Mouse (Mus musculus) CD4-positive, CD25-positive, alpha-beta regulatory T cell, adult 4 months (primary cell): ENCODE measurements around the gene Peli2. TPM values are rescaled to one million over a fixed set of nuclear protein-coding genes. Genes with fewer than 3 reads are reported as not detected.
"Not testable (repeated sequence)": the region's sequence is repeated elsewhere in the genome, so short reads cannot be mapped to it uniquely, and the experiment has no call there.

Source experiments
- ATAC-seq: one replicate; pipeline ENCODE4 v1.8.0; 2017
- polyA plus RNA-seq, 2 experiments: library from polyadenylated mRNA; unstranded; fragments of 100-300 nt; shearing (Covaris generic); gene quantifications; one replicate each; pipeline ENCODE4 v1.2.1; 2017

Peli2 gene
- 1 to 10 TPM in 1 of 2 experiments, under 1 TPM in 1; 0.37 to 1.4 TPM for polyA plus RNA-seq

DNA sequence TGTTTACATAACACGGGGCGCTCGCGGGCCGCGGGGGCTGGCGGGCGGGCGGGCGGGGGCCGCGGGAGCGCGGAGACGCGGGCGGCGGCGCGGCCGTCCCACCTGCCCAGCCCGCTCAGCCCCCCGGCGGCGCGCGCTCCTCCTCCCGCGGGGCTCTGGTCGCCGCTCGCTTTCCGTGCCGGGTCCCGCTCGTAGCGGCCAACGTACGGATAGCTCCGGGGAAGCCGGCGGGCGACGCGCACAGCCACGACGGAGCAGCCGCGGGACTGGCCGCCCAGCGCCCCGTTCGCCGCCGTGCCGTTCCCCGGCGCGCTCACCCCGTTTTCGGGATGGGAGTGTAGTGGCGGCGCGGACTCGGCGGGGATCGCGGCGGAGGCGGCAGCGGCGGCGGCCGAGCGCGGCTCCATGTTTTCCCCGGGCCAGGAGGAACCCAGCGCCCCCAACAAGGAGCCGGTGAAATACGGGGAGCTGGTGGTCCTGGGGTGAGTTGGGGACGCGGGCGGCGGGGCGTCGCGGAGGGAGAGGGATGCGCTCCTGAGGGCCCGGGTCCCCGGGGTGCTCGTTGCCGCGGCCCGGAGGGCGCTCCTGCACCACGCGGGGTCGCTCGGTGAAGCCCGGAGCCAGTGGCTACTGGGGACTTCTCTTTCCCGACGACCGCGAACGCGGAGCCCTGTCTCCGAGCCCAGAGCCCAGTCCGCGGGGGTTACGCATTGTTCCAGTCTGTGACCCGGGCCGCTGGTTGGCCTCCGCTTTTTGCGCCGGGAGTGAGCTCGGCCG lies at the start of gene Peli2:
Gene Peli2 (plus strand): TSS at position 72 of the 777 bp plus-strand sequence.
- no peak for ATAC-seq

- ATAC-seq, result no peak
These were observed 48.5 kb upstream of the Peli2 start for GRCm38 (mm10) chr14:48072104-48072503.

- no peak for ATAC-seq
These were observed 47.1 kb upstream of the Peli2 start for GRCm38 (mm10) chr14:48073247-48074161.

GRCm38 (mm10) chr14:48079574-48079973 lies 41.0 kb upstream of the Peli2 start:
- ATAC-seq, result not testable (repeated sequence)

- no peak for ATAC-seq
These were observed 36.5 kb upstream of the Peli2 start for GRCm38 (mm10) chr14:48083836-48084812.

GRCm38 (mm10) chr14:48086682-48087297 lies 33.8 kb upstream of the Peli2 start:
- no peak for ATAC-seq

GRCm38 (mm10) chr14:48087298-48087830 lies 33.3 kb upstream of the Peli2 start:
- ATAC-seq, result no peak

DNA sequence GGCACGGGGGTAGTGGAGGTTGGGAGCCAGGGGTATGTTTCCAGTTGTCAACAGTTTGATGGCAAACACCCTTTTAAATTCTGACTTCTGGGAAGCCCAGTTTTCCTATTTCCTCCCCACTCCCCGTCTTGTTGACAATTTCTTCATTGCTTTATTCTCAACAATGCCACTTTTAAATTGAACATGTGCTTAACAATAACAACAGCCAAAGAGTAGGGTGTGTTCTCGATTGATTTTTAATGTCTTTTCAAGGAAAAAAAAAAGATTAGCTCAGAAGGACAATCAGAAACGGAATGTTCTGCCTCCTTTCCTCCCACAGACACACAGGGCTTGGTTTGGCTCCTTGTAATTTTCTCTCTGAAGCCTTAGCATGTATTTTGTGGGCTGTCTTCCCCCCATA lies 30.2 kb upstream of the Peli2 start:
- ATAC-seq, result no peak

DNA sequence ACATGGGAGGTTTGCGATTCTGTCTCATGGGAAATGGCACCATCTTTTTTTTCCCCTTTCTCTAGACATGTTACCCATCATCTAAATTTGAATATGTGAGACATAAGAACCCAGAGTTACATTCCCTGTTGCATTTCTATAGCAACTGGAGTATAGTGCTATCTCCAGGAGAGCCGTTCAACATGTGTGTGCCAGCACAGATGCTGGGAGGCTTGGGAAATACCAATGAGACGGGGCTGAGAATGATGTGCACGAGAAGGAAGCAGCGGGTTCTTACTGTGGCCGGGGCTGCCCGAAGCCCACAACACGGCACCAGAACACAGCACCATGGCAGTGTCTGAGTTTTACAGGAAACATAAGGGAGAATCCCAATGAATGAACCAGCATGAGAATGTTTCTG lies 29.5 kb upstream of the Peli2 start:
- no peak for ATAC-seq

DNA sequence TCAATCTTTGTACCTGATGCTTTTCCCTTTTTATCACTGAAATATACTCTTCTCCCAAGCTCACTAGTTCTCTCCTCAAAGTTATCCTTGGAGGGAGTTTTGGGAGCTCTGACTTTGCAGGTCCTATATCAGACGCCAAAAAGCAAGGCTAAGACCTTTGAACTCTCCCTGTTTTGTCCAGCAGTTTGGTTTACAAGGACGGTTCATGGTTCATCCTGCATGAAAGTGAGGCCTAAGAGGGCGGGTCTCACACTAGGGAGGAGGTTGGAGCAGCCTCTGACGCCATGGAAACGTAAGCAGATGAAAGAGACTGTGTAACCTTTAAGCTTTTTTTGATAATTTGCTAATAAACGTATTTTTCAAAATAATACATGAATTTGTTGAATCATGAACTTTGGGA lies 22.4 kb upstream of the Peli2 start:
- ATAC-seq, result no peak

DNA sequence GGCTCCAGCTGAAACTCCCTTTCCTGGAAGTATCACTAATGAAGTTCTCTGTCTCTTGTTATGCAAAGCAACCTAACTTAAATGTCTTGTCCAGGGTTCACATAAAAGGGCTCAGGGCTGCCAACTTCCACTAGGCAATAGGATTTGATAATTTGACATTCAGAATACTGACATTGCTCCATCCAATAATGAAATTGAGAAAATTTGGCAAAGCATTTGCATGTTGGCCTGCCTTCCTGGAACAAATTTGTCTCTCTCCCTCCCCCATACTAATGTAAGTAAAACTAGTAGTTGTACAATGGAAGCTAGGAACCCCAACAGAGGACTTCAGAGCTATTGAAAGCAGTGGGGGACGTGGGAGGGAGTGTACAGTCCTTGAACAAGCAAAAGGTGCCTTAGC lies 21.3 kb upstream of the Peli2 start:
- no peak for ATAC-seq

DNA sequence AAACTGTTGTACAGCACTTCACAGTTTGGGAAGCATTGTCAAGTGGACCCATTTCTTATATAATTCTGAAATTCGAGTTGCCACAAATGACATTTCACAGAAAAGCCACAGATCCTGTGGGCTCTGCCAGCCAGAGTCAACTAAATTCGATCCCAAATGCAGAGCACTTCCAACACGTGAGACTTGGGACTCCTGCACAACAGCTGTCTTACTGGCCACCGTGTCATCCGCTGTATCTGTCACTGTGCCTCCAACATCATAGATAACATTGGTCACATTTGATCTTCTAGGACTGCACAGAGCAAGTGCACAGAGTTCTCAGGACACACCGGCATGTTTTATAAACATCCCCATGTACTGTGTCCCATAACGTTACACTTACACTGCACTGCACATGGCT lies 14.2 kb upstream of the Peli2 start:
- no peak for ATAC-seq

DNA sequence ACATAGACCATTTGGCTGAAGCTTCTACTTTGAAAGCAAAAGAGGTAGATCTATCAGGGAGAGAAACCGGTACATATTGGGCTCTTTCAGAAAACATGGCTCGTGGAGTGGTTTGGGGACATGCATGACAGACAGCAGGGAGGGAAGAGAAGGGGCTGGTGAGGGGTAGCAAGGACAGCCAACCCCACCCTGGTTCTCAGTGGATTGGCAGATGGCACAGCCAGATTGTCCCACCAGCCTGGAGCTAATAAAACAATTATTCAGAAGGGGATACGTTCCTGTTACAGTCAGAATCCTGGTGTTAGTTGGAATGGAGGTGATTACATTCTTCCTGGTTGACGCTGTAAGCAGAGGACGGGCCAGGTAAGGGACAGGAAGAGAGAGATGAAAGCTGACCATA lies 2.6 kb upstream of the Peli2 start:
- no peak for ATAC-seq

- ATAC-seq, result no peak
These were observed 1.5 kb upstream of the Peli2 start for GRCm38 (mm10) chr14:48119012-48119647.

- ATAC-seq, result no peak
These were observed 864 bp upstream of the Peli2 start for GRCm38 (mm10) chr14:48119648-48120270.

DNA sequence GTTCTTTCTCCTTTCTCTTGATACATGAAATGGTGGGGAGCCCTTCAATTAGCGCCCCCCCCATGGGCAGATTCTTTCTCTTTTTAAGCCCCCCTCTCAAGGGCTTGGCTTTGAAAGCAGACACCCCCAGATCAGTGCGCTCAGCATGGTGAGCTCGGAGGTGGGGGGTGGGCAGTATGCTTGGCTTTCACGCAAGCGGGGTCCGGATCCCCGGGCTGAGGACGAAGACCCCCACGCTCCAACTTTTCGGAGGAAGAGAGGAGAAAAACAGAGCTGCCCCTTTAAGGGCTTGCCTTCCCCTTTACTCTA lies 226 bp upstream of the Peli2 start:
- no peak for ATAC-seq

DNA sequence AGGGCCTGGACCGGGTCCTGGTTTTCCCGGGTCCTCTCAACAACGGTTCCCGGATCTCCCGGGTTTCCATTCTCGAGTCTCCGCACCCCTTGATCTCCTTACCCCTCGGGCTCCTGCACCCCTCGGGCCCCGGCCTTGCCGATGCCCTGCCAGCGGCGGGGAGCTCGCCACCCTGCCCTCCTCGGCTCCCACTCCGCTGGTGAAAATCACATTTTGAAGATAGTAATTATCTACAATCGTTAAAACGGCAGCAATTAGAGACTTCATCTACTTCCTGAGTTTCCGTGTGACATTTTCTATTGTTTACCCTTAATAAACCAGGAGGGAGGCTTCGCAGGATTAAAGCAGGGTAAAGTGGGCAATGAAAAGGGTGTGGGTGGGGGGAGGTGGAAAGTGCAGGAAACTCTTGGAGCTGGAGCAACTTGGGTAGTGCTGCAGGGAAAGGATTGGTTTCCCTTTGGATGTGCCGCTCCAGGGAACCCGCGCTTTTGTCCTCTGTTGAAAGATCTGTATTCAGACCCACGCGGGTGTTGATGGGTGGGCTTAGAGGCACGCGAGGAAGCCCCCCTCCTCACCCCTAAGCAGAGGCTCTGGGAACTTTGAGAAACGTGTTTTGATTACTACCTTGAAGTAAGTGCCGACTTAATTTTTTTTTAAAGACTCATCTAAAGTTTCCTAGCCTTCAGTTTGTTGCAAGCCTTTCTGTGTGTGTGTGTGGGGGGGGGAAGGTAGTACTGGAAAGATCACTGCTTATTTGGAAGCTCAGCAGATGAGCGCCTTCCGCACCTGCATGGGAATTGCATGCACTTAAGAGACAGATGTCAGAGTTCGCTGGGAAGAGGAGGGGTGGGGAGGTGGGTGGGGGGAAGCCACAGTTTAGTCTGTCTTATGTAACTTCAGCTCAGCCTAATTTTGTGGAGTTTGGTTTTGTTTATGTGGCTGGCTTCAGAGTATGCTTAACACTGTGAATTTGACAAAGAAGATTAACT lies 1.2 kb downstream of the Peli2 start:
- no peak for ATAC-seq

GRCm38 (mm10) chr14:48124011-48124410 lies 3.4 kb downstream of the Peli2 start:
- ATAC-seq, result no peak

GRCm38 (mm10) chr14:48124816-48125215 lies 4.2 kb downstream of the Peli2 start:
- ATAC-seq, result peak; percentile 34

- no peak for ATAC-seq
These were observed 5.3 kb downstream of the Peli2 start for GRCm38 (mm10) chr14:48125971-48126370.
